Mouse (Mus musculus) heart, adult 9 months (tissue): ENCODE data around the gene Pygm.

Source experiments
- DNase-seq, 2 experiments: peaks; one replicate each; pipeline ENCODE4 v3.0.0; 2022; ENCODE audit warnings: low spot score in 2 of 2

Pygm gene

GRCm38 (mm10) chr19:6443016-6443415 lies 58.8 kb downstream of the Pygm start:
- no peak for DNase-seq

- DNase-seq = no peak
These were observed 61.7 kb downstream of the Pygm start for GRCm38 (mm10) chr19:6445761-6446423.

- no peak for DNase-seq
These were observed 62.7 kb downstream of the Pygm start for GRCm38 (mm10) chr19:6446736-6447437.
